Mouse (Mus musculus) heart, postnatal 14 days (tissue): ENCODE measurements around the gene Zic4. TPM values are rescaled to one million over a fixed set of nuclear protein-coding genes. Genes with fewer than 3 reads are reported as not detected.

Experiments
- DNase-seq, 2 experiments: peaks; one replicate each; pipeline ENCODE4 v3.0.0; 2021 to 2022
- intact Hi-C: fragments of 180-260 bp; cut with DNase I; formaldehyde crosslinking; loops from one replicate; pipeline ENCODE4 v1.15.1; 2025
- long read RNA-seq, 2 experiments: library from polyadenylated mRNA; stranded (forward); transcript quantifications; one replicate each; pipeline ENCODE4 v2.0.0; 2021
- total RNA-seq, 2 experiments: library from RNA; stranded (reverse); gene quantifications; 2 replicates each; pipeline ENCODE4 v1.2.3; 2021

Zic4 gene
- total RNA-seq = not detected
- long read RNA-seq, experiment 1 = 0 reads
- long read RNA-seq, experiment 2 = 0 reads

DNA sequence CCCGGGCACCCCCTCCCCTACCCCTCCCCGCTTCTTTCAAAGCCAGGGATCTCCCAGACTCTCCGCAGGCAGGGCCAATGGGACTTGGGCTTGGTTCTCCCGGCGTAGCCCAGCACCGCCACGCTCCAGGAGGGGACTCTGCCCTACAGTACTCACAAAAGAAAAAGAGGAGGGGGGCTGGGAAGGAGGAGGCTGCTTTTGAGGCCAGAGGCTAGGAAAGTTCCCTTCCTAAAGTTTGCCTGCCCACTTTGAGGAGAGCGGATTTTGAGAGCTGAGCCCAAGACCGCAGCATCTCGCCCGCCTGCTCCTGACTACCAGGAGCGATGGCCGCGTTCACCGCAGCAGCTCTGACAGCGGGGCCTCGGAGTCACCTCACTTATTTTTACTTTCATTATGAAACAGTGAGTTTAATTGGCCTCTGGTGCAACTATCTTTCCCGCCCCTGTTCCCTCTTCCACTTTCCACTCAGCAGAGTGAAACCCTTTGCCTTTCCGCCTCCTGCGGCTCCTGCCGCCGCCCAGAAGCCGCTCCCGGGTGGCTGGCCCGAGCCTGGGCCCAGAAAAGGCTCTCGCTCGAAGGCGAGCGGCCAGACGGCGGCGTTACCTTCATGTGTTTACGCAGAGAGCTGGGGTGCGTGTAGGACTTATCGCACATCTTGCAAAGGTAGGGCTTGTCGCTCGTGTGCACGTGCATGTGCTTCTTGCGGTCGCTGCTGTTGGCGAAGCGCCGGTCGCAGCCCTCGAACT, at the start of gene Zic4:
Gene Zic4, plus strand, starts transcription at position 558 of the 746 bp plus-strand sequence.
- intact Hi-C loops = no loop called here
- DNase-seq = peak in 1 of 2 experiments; percentile 23

GRCm38 (mm10) chr9:91347591-91347990, 14.6 kb upstream of the Zic4 start:
- intact Hi-C loops = no loop called here
- no peak for DNase-seq

DNA sequence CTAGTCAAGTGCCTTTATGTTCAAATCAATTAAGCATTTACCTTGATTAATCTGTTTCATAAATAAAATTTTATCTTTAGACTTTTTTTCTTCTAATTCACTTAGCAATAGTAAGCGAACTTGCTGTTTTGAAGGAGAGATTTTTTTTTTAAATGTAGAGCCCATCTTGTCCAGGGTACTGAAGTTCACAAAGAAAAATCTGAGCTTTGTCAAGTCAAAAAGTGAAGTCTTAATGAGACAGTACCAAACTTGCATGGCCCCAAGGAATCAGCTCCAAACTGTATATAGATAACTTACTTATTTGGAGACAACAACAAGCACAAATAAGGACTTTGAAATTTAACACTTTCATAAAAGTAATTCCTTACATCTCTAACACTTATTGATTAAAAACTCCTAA, 13.5 kb upstream of the Zic4 start:
- no peak for DNase-seq
- intact Hi-C loops = no loop called here

- no peak for DNase-seq
- intact Hi-C loops = no loop called here
Observed at GRCm38 (mm10) chr9:91350211-91350791, 11.9 kb upstream of the Zic4 start.

GRCm38 (mm10) chr9:91350861-91351291, 11.3 kb upstream of the Zic4 start:
- intact Hi-C loops = no loop called here

GRCm38 (mm10) chr9:91351361-91351760, 10.9 kb upstream of the Zic4 start:
- intact Hi-C loops = no loop called here
- DNase-seq = no peak

More at GRCm38 (mm10) chr9:91350861-91351291, 11.3 kb upstream of the Zic4 start:
- DNase-seq = no peak

DNA sequence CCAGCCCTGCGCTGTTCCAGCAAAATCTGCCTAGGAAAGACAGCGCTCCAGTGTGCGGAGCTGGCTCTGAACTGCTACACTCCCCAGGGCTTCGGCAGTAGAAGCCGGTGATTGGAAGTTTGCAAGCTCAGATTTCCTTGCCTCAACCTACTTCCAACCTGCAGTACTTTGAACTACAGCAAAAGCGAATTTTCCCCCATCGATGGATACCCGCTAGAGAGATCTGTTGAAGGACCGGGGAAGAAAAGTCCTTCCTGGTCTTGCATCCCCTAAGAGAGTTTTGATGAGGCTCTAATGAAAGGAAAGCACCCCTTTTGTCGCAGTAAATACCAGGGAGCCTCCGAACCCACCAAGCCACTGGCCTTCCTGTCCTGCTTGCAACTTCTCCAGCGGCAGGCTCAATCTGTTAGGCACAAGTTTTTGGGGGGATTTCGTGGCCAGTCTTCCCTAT, 10.2 kb upstream of the Zic4 start:
- intact Hi-C loops = no loop called here

DNA sequence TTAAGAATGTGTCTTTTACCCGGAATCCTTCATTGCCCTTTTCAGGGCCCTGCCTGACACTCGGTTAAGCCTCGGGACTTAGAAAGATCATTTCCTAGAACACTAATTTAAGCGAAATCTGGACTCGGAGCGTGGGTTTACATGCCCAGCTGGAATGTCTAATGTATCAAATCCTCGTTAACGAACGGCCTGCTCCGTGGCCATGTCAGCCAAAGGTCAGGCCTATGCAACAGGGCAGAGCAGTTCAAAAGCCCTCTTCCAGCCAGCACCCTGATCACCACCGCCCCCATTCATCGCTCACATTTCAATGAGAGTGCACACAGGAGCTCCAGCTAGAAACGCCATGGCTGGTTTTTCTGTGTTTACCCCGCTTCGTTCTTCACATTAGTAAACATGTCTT, 9.4 kb upstream of the Zic4 start:
- no peak for DNase-seq
- intact Hi-C loops = no loop called here

More for the DNA sequence above, 10.2 kb upstream of the Zic4 start:
- DNase-seq = no peak

- no peak for DNase-seq
- intact Hi-C loops = no loop called here
Observed at GRCm38 (mm10) chr9:91353551-91354433, 8.4 kb upstream of the Zic4 start.

- intact Hi-C loops = no loop called here
- no peak for DNase-seq
Observed at GRCm38 (mm10) chr9:91354434-91355269, 7.6 kb upstream of the Zic4 start.

DNA sequence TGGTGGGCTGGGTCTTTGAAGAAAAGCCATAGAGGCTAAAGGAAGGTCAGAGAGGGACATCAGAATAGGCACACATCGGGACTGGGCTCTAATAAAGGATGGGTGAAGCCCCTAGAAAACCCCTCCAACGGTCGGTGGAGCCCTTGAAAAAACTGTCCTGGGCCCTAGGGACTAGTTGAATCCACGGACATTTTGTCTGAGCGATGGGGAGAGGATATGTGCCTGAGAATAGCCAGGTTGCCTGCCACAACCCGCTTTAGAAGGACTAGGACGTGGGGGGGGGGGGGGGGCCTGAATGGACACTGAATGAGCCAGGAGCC, 7.0 kb upstream of the Zic4 start:
- DNase-seq = no peak
- intact Hi-C loops = no loop called here

DNA sequence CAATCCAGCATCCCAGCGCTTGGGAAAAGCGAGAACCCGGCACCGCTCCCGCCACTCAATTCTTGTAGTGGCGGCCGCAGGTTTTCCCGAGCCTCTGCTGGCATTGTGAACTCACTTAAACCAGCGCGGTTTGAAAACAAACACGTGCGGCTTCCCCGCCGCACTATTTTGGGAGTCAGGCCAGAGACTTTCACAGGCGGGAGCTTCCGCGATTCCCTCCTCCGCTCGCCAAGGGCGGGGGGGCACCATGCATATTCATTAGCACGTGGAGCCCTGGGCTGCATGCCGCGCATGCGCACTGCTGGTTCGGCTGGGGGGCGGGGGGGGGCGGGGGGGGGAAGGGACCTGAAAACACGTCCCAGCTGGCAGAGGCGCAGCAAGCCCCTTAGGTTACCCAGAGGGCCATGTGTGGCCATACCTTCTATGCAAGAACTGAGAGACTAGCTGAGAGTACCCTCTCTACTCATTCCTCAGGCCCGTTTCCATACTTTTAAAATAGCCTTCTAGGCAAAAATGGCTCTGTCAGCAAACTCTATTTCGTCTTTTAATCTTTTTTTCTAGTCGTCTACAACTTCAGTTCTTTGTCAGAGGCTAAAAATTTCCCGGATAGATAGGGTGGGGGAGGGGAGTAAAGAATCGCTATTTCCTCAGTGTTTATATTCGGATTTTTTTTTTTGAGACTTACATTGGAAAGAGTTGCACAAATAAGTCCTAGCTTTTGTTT, 6.4 kb upstream of the Zic4 start:
- intact Hi-C loops = no loop called here

GRCm38 (mm10) chr9:91356353-91356740, 5.9 kb upstream of the Zic4 start:
- intact Hi-C loops = no loop called here
- DNase-seq = no peak

More for the DNA sequence above, 6.4 kb upstream of the Zic4 start:
- no peak for DNase-seq

- intact Hi-C loops = no loop called here
- DNase-seq = no peak
Observed at GRCm38 (mm10) chr9:91357321-91357720, 4.9 kb upstream of the Zic4 start.

DNA sequence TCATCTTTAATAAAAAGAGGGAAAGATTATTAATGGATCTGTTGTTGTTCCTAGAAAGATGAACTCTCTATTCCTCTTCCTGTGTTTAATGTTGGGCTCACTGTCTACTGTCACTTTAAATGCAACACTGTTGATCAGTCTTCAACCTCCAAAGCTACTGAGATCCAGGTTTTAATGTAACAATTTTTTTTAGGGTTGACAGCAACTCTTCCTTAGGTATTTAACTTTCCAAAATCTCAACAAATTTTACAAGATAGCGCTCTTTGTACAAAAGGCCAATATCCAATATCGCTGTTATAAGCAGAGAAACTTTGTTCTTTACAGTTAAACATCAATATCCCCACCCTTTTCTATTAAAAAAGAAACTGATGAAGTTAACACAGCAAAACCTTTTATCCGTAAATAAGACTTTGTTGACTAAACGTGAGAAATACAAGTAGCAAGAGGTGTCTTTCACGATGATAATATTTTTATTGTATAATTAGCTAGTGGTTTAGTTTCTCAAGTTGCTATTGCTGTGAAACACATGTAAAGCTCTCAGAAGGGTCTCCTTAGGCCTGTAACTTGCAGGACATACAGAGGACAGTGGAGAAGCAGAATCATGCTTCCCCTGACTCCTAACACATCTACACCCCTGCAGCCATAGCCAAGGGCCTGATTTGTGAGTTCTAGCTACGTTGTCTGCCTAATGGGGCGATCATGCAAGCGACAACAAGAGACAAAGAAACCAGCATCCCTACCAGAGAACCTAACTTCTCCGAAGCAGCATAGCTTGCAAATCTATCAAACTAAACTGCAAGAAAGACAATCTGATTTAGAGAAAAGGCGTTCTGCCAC, 3.1 kb upstream of the Zic4 start:
- intact Hi-C loops = no loop called here
- DNase-seq = no peak

GRCm38 (mm10) chr9:91360151-91361032, 1.8 kb upstream of the Zic4 start:
- DNase-seq = no peak
- intact Hi-C loops = no loop called here

- intact Hi-C loops = no loop called here
Observed at GRCm38 (mm10) chr9:91361033-91361855, 969 bp upstream of the Zic4 start.

More at GRCm38 (mm10) chr9:91361033-91361855, 969 bp upstream of the Zic4 start:
- no peak for DNase-seq
